Comparison of ENCODE assay signal across 19 mouse cellular contexts in the genomic region with DNA sequence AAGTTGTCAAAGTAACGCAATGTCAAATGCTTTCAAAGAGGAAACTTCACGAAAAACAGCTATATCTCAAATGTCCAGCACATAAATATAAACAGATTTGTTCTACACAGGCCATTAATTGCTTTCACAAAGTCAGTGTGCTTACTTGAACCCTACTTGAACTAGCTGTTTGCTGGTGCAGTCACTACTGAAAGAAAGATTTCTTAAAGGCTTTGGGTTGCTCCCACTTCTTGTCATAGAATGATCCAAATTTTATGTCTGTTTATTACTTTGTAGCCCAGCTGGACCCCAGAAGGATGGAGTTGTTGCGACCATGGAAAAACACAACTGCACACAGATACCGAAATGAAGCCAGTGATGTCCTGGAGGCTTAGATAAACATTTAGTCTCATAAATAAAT.
A peak's percentile ranks its signal among the peaks of the same experiment; 100 is the strongest.
DNase-seq lines count a peak whose midpoint lies in the region; ATAC-seq and TF ChIP-seq lines count a peak whose summit lies in the region.
"Had no signal": no experiment of that assay in that cellular context is flagged by ENCODE, and none has a peak within 500 bp of the region (broad histone marks: within the 10 kb centered on the region; RNA-seq: fewer than 3 reads in every experiment).

No protein-coding gene starts in this region.

- no peaks in the 10 kb centered on the region; the same call in 1 of the 2 replicates for H3K4me1 ChIP-seq in kidney, embryonic 16.5 days (ENCODE audit: insufficient read depth, low read length)
- no peaks in the 10 kb centered on the region for H3K4me1 ChIP-seq in lung, embryonic 14.5 days (ENCODE audit: insufficient read depth)
- peaks cover 3% of the 10 kb centered on the region; the same call in 1 of the 2 replicates for H3K4me1 ChIP-seq in embryonic fibroblast, embryonic 13.5 days (ENCODE audit: control insufficient read depth, insufficient read depth, low read length)
- no peaks in the 10 kb centered on the region for H3K4me1 ChIP-seq in intestine, embryonic 16.5 days (ENCODE audit: control insufficient read depth, insufficient read depth, low read length)
- H3K4me1 ChIP-seq: forebrain, embryonic 13.5 days; heart, embryonic 15.5 days had no signal

- TF ChIP-seq POLR2A in embryonic fibroblast, embryonic 13.5 days (IDR thresholded peaks at IDR 0.05; ENCODE audit: low read depth, low read length) = no peak

- no peaks in the 10 kb centered on the region for H3K36me3 ChIP-seq in kidney, embryonic 16.5 days (ENCODE audit: insufficient read depth, low read length)
- H3K36me3 ChIP-seq in lung, embryonic 14.5 days (ENCODE audit: insufficient read depth) = no peaks in the 10 kb centered on the region
- no peaks in the 10 kb centered on the region for H3K36me3 ChIP-seq in intestine, embryonic 16.5 days (ENCODE audit: control insufficient read depth, insufficient read depth, low read length)
- H3K36me3 ChIP-seq: embryonic facial prominence, embryonic 13.5 days; heart, embryonic 15.5 days had no signal

- H3K4me3 ChIP-seq in kidney, embryonic 16.5 days (ENCODE audit: low read length) = no peak overlapping the region
- H3K4me3 ChIP-seq in lung, embryonic 14.5 days (ENCODE audit: low read depth, low read length) = no peak overlapping the region
- H3K4me3 ChIP-seq in embryonic fibroblast, embryonic 13.5 days (ENCODE audit: insufficient read depth, low read length) = no peak overlapping the region
- no peak overlapping the region for H3K4me3 ChIP-seq in intestine, embryonic 16.5 days (ENCODE audit: low read length)
- H3K4me3 ChIP-seq: embryonic facial prominence, embryonic 13.5 days; forebrain, embryonic 13.5 days; heart, adult 2 months; heart, embryonic 15.5 days had no signal

- no peak overlapping the region for H3K9ac ChIP-seq in kidney, embryonic 16.5 days (replicated peaks; ENCODE audit: low read length)
- no peak overlapping the region for H3K9ac ChIP-seq in lung, embryonic 14.5 days
- no peak overlapping the region for H3K9ac ChIP-seq in intestine, embryonic 16.5 days (ENCODE audit: low read depth, low read length)
- H3K9ac ChIP-seq: embryonic facial prominence, embryonic 13.5 days; forebrain, embryonic 13.5 days; forebrain, postnatal 0 days; heart, embryonic 15.5 days had no signal

- no peak overlapping the region for H3K4me2 ChIP-seq in kidney, embryonic 16.5 days (replicated peaks; ENCODE audit: low read depth, low read length)
- H3K4me2 ChIP-seq in lung, embryonic 14.5 days = no peak overlapping the region
- H3K4me2 ChIP-seq in intestine, embryonic 16.5 days (ENCODE audit: low read depth, low read length) = no peak overlapping the region
- H3K4me2 ChIP-seq: embryonic facial prominence, embryonic 13.5 days; forebrain, embryonic 13.5 days; heart, embryonic 11.5 days; heart, embryonic 15.5 days had no signal

- H3K27me3 ChIP-seq in kidney, embryonic 16.5 days (ENCODE audit: insufficient read depth, low read length) = no peaks in the 10 kb centered on the region
- H3K27me3 ChIP-seq in lung, embryonic 14.5 days (ENCODE audit: insufficient read depth, low read length) = no peaks in the 10 kb centered on the region
- H3K27me3 ChIP-seq in intestine, embryonic 16.5 days (replicated peaks; ENCODE audit: control insufficient read depth, insufficient read depth, low read length) = no peaks in the 10 kb centered on the region
- H3K27me3 ChIP-seq: embryonic facial prominence, embryonic 13.5 days; forebrain, embryonic 13.5 days; heart, embryonic 15.5 days had no signal

- ATAC-seq in kidney, embryonic 16.5 days (ENCODE audit: low FRiP score, low TSS enrichment) = peak; percentile 46; the same call in 1 of the 2 replicates
- ATAC-seq in lung, embryonic 14.5 days (ENCODE audit: insufficient read depth) = peak; percentile 66; the same call in 1 of the 2 replicates
- peak; percentile 36; the same call in 1 of the 2 replicates for ATAC-seq in intestine, embryonic 16.5 days
- ATAC-seq: forebrain, embryonic 13.5 days; forebrain, postnatal 0 days had no signal

- H3K9me3 ChIP-seq in kidney, embryonic 16.5 days (ENCODE audit: low read length) = no peaks in the 10 kb centered on the region
- H3K9me3 ChIP-seq in lung, embryonic 14.5 days (ENCODE audit: low read depth, low read length) = no peaks in the 10 kb centered on the region
- no peaks in the 10 kb centered on the region for H3K9me3 ChIP-seq in intestine, embryonic 16.5 days (ENCODE audit: control insufficient read depth, low read length)
- H3K9me3 ChIP-seq: embryonic facial prominence, embryonic 13.5 days; forebrain, embryonic 13.5 days; heart, embryonic 15.5 days had no signal

- no peak for DNase-seq in kidney, adult 18-20 months
- DNase-seq in lung, embryonic 14.5 days = peak; percentile 59
- DNase-seq in lung, postnatal 25 days (ENCODE audit: low spot score) = no peak
- DNase-seq: adrenal gland, adult 2 months; adrenal gland, postnatal 25 days; cerebellum, adult 18-20 months; cerebellum, adult 9-11 months; cerebellum, postnatal 36 days; forebrain, postnatal 0 days; gastrocnemius, postnatal 14 days; heart, adult 2 months; heart, postnatal 14 days had no signal

- 32% methylated on average over 4 of the region's 4 CpGs for WGBS in kidney, embryonic 16.5 days
- 45% methylated on average over 4 of the region's 4 CpGs for WGBS in lung, embryonic 14.5 days
- 55% methylated on average over 4 of the region's 4 CpGs for WGBS in intestine, embryonic 16.5 days

- TF ChIP-seq CTCF in lung, embryonic 14.5 days (IDR thresholded peaks at IDR 0.05; ENCODE audit: low read depth) = no peak
- no peak for TF ChIP-seq CTCF in embryonic fibroblast, embryonic 13.5 days (IDR thresholded peaks at IDR 0.05; ENCODE audit: borderline replicate concordance, insufficient read depth, low read length)

- H3K27ac ChIP-seq in kidney, embryonic 16.5 days (ENCODE audit: low read length) = peak overlapping the region; percentile 20; the same call in 1 of the 2 replicates
- no peak overlapping the region for H3K27ac ChIP-seq in lung, embryonic 14.5 days (ENCODE audit: low read depth)
- peak overlapping the region; percentile 34; the same call in 1 of the 2 replicates for H3K27ac ChIP-seq in embryonic fibroblast, embryonic 13.5 days (ENCODE audit: insufficient read depth, low read length)
- no peak overlapping the region for H3K27ac ChIP-seq in intestine, embryonic 16.5 days (ENCODE audit: low read length)
- H3K27ac ChIP-seq: embryonic facial prominence, embryonic 13.5 days; forebrain, embryonic 13.5 days; heart, adult 2 months; heart, embryonic 15.5 days had no signal

Comparison
In these comparisons a context has a peak if more than half of its experiments do, and no peak if none do; other contexts are left out.
1. H3K27ac ChIP-seq: peak in kidney, embryonic 16.5 days (single experiment) and embryonic fibroblast, embryonic 13.5 days (single experiment); none in lung, embryonic 14.5 days (single experiment) and intestine, embryonic 16.5 days (single experiment).
2. Peak in every context shown above with its lines, with median percentiles within 50 percentile points of each other: ATAC-seq.